Mouse (Mus musculus) thymus, postnatal 14 days (tissue): Measurements from ENCODE around the gene Memo1.
"Not testable (repeated sequence)": the region's sequence is repeated elsewhere in the genome, so short reads cannot be mapped to it uniquely, and the experiment has no call there.

Experiments
- DNase-seq: peaks from one replicate; pipeline ENCODE4 v3.0.0; 2021

The Memo1 gene

GRCm38 (mm10) chr17:74295026-74295970, at the start of gene Memo1:
TSS of gene Memo1 (minus strand) at chr17:74295521.
- peak; percentile 90 for DNase-seq

GRCm38 (mm10) chr17:74341151-74341550, 45.8 kb upstream of the Memo1 start:
- no peak for DNase-seq

- DNase-seq, result peak; percentile 68
These were observed 43.9 kb upstream of the Memo1 start, which contains the start of gene Spast for GRCm38 (mm10) chr17:74338937-74339804. TSS of gene Spast (plus strand) at chr17:74338987.

- peak; percentile 96 for DNase-seq
These were observed 43.1 kb upstream of the Memo1 start for GRCm38 (mm10) chr17:74338225-74338931.

GRCm38 (mm10) chr17:74331049-74331676, 35.8 kb upstream of the Memo1 start:
- no peak for DNase-seq

GRCm38 (mm10) chr17:74328146-74328545, 32.8 kb upstream of the Memo1 start:
- peak; percentile 69 for DNase-seq

- not testable (repeated sequence) for DNase-seq
These were observed 31.9 kb upstream of the Memo1 start for GRCm38 (mm10) chr17:74327195-74327594.

- DNase-seq, result no peak
These were observed 28.5 kb upstream of the Memo1 start, which contains the start of gene Dpy30 for GRCm38 (mm10) chr17:74323844-74324243. TSS of gene Dpy30 (minus strand) at chr17:74323944.

- DNase-seq, result peak; percentile 41
These were observed 27.2 kb upstream of the Memo1 start for GRCm38 (mm10) chr17:74322400-74323054.

GRCm38 (mm10) chr17:74318721-74319120, 23.4 kb upstream of the Memo1 start:
- no peak for DNase-seq

- peak; percentile 89 for DNase-seq
These were observed 21.1 kb upstream of the Memo1 start for GRCm38 (mm10) chr17:74316309-74316863.

- DNase-seq, result no peak
These were observed 20.4 kb upstream of the Memo1 start for GRCm38 (mm10) chr17:74315445-74316308.

GRCm38 (mm10) chr17:74306021-74306420, 10.7 kb upstream of the Memo1 start:
- no peak for DNase-seq

- DNase-seq, result no peak
These were observed 10.3 kb upstream of the Memo1 start for GRCm38 (mm10) chr17:74305616-74306015.

- DNase-seq, result no peak
These were observed 8.7 kb upstream of the Memo1 start for GRCm38 (mm10) chr17:74304060-74304459.

- DNase-seq, result no peak
These were observed 4.8 kb upstream of the Memo1 start for GRCm38 (mm10) chr17:74300089-74300488.

- DNase-seq, result not testable (repeated sequence)
These were observed 1.7 kb upstream of the Memo1 start for GRCm38 (mm10) chr17:74296991-74297390.

GRCm38 (mm10) chr17:74296076-74296823, 929 bp upstream of the Memo1 start:
- DNase-seq, result peak; percentile 20

- peak; percentile 84 for DNase-seq
These were observed 795 bp downstream of the Memo1 start for GRCm38 (mm10) chr17:74294426-74295025.
